Mouse (Mus musculus) limb, embryonic 14.5 days (tissue): Measurements from ENCODE around the gene Tspan14. TPM values are rescaled to one million over a fixed set of nuclear protein-coding genes. Genes with fewer than 3 reads are reported as not detected.

Experiments
- ATAC-seq: fragments of 200-750 bp; cut with Nextera tagmentation; 2 replicates; pipeline ENCODE4 v1.8.0; 2017; ENCODE audit warnings: low read depth, moderate number of reproducible peaks, moderate TSS enrichment; ENCODE audit not compliant: low FRiP score
- DNase-seq: peaks from one replicate; pipeline ENCODE4 v3.0.0-alpha.2; 2015; ENCODE audit warnings: low spot score
- H3K27ac ChIP-seq: fragments of 300-500 bp; sonication (generic); replicated peaks from 2 replicates; pipeline ENCODE4 v1.5.1; 2014; ENCODE audit warnings: low read depth, mild to moderate bottlenecking, low read length, moderate library complexity, mixed read lengths
- H3K27me3 ChIP-seq: fragments of 300-500 bp; sonication (generic); 2 replicates; pipeline ENCODE4 v1.6.1; 2014; ENCODE audit warnings: low read length, mixed read lengths; ENCODE audit not compliant: control insufficient read depth, insufficient read depth
- H3K36me3 ChIP-seq: fragments of 300-500 bp; sonication (generic); 2 replicates; pipeline ENCODE4 v1.6.1; 2014; ENCODE audit warnings: mild to moderate bottlenecking, low read length, moderate library complexity, mixed read lengths; ENCODE audit not compliant: control insufficient read depth, insufficient read depth
- H3K4me1 ChIP-seq: fragments of 300-500 bp; sonication (generic); 2 replicates; pipeline ENCODE4 v1.6.1; 2014; ENCODE audit warnings: antibody characterized with exemption, low read length, mixed read lengths; ENCODE audit not compliant: control insufficient read depth, insufficient read depth
- H3K4me2 ChIP-seq: fragments of 300-500 bp; sonication (generic); replicated peaks from 2 replicates; pipeline ENCODE4 v1.6.1; 2014; ENCODE audit warnings: low read depth, mild to moderate bottlenecking, low read length, moderate library complexity; ENCODE audit not compliant: severe bottlenecking
- H3K4me3 ChIP-seq: fragments of 300-500 bp; sonication (generic); replicated peaks from 2 replicates; pipeline ENCODE4 v1.5.1; 2014; ENCODE audit warnings: low read length
- H3K9ac ChIP-seq: fragments of 300-500 bp; sonication (generic); 2 replicates; pipeline ENCODE4 v1.6.1; 2014; ENCODE audit warnings: mild to moderate bottlenecking, low read depth, low read length, moderate library complexity; ENCODE audit not compliant: severe bottlenecking
- H3K9me3 ChIP-seq: fragments of 300-500 bp; sonication (generic); 2 replicates; pipeline ENCODE4 v1.6.1; 2016; ENCODE audit warnings: low read length; ENCODE audit not compliant: control insufficient read depth
- POLR2A ChIP-seq: fragments of 200-500 bp; IDR thresholded peaks from 2 replicates; pipeline ENCODE4 v1.8.0; 2012; ENCODE audit warnings: inconsistent platforms, mild to moderate bottlenecking, moderate library complexity, borderline replicate concordance; ENCODE audit not compliant: insufficient read depth, insufficient read length; ENCODE audit errors: extremely low read depth
- WGBS: fragments of 180-500 bp; shearing (Covaris S2); extraction: QIAGEN DNeasy Blood & Tissue Kit; methylation state at CpG from one replicate; pipeline ENCODE4 v1.1.7; 2014; 5-methylcytosine and 5-hydroxymethylcytosine counted together
- polyA plus RNA-seq, 2 experiments: library from polyadenylated mRNA; depleted of rRNA in 1 of 2; stranded (reverse) in 1 of 2; unstranded in 1 of 2; fragments of >200 nt; fragmentation: Nextera tagmentation in 1 of 2; extraction: Ambion mirVana in 1 of 2; gene quantifications; 2 replicates each; pipeline versions ENCODE4 v1.2.1 to v1.2.3; 2012 to 2014

Tspan14 gene
- polyA plus RNA-seq, 2 experiments: 75.2 to 75.5 TPM

GRCm38 (mm10) chr14:40955596-40956251, 10.9 kb downstream of the Tspan14 start:
- Histone ChIP-seq H3K4me3 (no peak overlapping the region), H3K27me3 (no peaks in the 10 kb centered on the region), H3K4me1 (peaks cover 73% of the 10 kb centered on the region), H3K4me2 (peak overlapping the region; percentile 25), H3K9ac (peak overlapping the region; percentile 25; the same call in 1 of the 2 replicates), H3K9me3 (no peaks in the 10 kb centered on the region), H3K36me3 (no peaks in the 10 kb centered on the region), H3K27ac (peak overlapping the region; percentile 73)
- 16% methylated on average over 10 of the region's 10 CpGs for WGBS
- ATAC-seq (peak; percentile 5; the same call in 1 of the 2 replicates), DNase-seq (peak; percentile 21)
- TF ChIP-seq POLR2A: no peak

- peaks cover 75% of the 10 kb centered on the region for H3K4me1 ChIP-seq
- no peaks in the 10 kb centered on the region for H3K27me3 ChIP-seq
- H3K4me2 ChIP-seq: no peak overlapping the region
- DNase-seq: no peak
- H3K27ac ChIP-seq: 0 out of 2 replicates have a peak overlapping the region, but pooled peaks have one; percentile 73
- no peaks in the 10 kb centered on the region for H3K36me3 ChIP-seq
- WGBS: 78% methylated on average over 1 of the region's 1 CpGs
- no peak overlapping the region for H3K9ac ChIP-seq
- no peak overlapping the region for H3K4me3 ChIP-seq
- H3K9me3 ChIP-seq: no peaks in the 10 kb centered on the region
- ATAC-seq: no peak
- no peak for TF ChIP-seq POLR2A
Observed at GRCm38 (mm10) chr14:40955146-40955545, 11.5 kb downstream of the Tspan14 start.

- Histone ChIP-seq H3K4me2 (no peak overlapping the region), H3K4me1 (peaks cover 67% of the 10 kb centered on the region), H3K4me3 (no peak overlapping the region), H3K36me3 (no peaks in the 10 kb centered on the region), H3K27me3 (no peaks in the 10 kb centered on the region), H3K9me3 (no peaks in the 10 kb centered on the region), H3K9ac (no peak overlapping the region), H3K27ac (no peak overlapping the region)
- 46% methylated on average over 5 of the region's 5 CpGs for WGBS
- TF ChIP-seq POLR2A: no peak
- DNase-seq: no peak
- ATAC-seq: no peak
Observed at GRCm38 (mm10) chr14:40953381-40953780, 13.2 kb downstream of the Tspan14 start.

- Histone ChIP-seq H3K4me2 (no peak overlapping the region), H3K9me3 (no peaks in the 10 kb centered on the region), H3K36me3 (no peaks in the 10 kb centered on the region), H3K27me3 (no peaks in the 10 kb centered on the region), H3K9ac (no peak overlapping the region), H3K4me1 (peaks cover 66% of the 10 kb centered on the region), H3K4me3 (no peak overlapping the region), H3K27ac (no peak overlapping the region)
- DNase-seq (no peak), ATAC-seq (no peak)
- no peak for TF ChIP-seq POLR2A
- 12% methylated on average over 2 of the region's 2 CpGs for WGBS
Observed at GRCm38 (mm10) chr14:40952715-40953114, 13.9 kb downstream of the Tspan14 start.

GRCm38 (mm10) chr14:40952301-40952700, 14.3 kb downstream of the Tspan14 start:
- WGBS: 68% methylated on average over 3 of the region's 3 CpGs
- Histone ChIP-seq H3K9ac (no peak overlapping the region), H3K4me1 (peaks cover 62% of the 10 kb centered on the region), H3K27ac (no peak overlapping the region), H3K4me3 (no peak overlapping the region), H3K4me2 (no peak overlapping the region), H3K27me3 (no peaks in the 10 kb centered on the region), H3K36me3 (no peaks in the 10 kb centered on the region), H3K9me3 (no peaks in the 10 kb centered on the region)
- DNase-seq (no peak), ATAC-seq (no peak)
- TF ChIP-seq POLR2A: no peak
